Mouse (Mus musculus): ENCODE measurements around the gene Prrx1. TPM values are rescaled to one million over a fixed set of nuclear protein-coding genes. Genes with fewer than 3 reads are reported as not detected.

The Prrx1 gene
- polyA plus RNA-seq, 1 experiment from 2014 or later = 29.0 TPM

DNA sequence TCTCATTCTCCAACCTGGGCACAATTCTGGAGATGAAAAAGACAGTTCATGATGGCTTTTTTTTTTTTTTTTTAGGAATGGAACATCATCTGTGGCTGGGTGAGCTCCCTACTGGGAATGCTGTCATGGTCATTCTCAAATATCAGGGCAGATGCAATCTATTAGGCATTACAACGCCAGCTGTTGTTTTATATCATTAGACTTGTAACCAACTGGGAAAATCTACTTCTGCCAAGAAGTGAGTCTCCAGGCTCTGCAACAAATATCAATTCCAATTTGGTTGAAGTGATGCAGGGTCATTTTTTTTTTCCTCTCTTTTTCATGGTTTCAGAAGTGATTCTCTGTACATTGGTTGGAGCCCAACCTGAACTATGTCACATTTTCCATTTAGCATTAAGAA is 91.7 kb downstream of the Prrx1 start:
- H3K9ac ChIP-seq (ENCODE audit: low read length) = no peak overlapping the region
- H3K4me3 ChIP-seq (ENCODE audit: low read depth, low read length) = no peak overlapping the region
- no peak for DNase-seq (ENCODE audit: low spot score)
- no peaks in the 10 kb centered on the region for H3K4me1 ChIP-seq (replicated peaks; ENCODE audit: control insufficient read depth, insufficient read depth, low read length)
- H3K9me3 ChIP-seq (ENCODE audit: control insufficient read depth, low read length) = no peaks in the 10 kb centered on the region
- no peak overlapping the region for H3K27ac ChIP-seq (ENCODE audit: low read depth, low read length)
- H3K27me3 ChIP-seq (ENCODE audit: control insufficient read depth, insufficient read depth, low read length) = no peaks in the 10 kb centered on the region
- 75% methylated on average over 1 of the region's 1 CpGs for WGBS
- no peak overlapping the region for H3K4me2 ChIP-seq (ENCODE audit: low read depth, low read length, severe bottlenecking)
- no peak for ATAC-seq (replicated peaks; ENCODE audit: low FRiP score)
- no peaks in the 10 kb centered on the region for H3K36me3 ChIP-seq (ENCODE audit: control insufficient read depth, insufficient read depth, low read length)

- Histone ChIP-seq H3K9ac (ENCODE audit: low read length) (no peak overlapping the region), H3K27ac (ENCODE audit: low read depth, low read length) (no peak overlapping the region), H3K4me1 (replicated peaks; ENCODE audit: control insufficient read depth, insufficient read depth, low read length) (no peaks in the 10 kb centered on the region), H3K9me3 (ENCODE audit: control insufficient read depth, low read length) (no peaks in the 10 kb centered on the region), H3K36me3 (ENCODE audit: control insufficient read depth, insufficient read depth, low read length) (no peaks in the 10 kb centered on the region), H3K4me2 (ENCODE audit: low read depth, low read length, severe bottlenecking) (no peak overlapping the region), H3K27me3 (ENCODE audit: control insufficient read depth, insufficient read depth, low read length) (no peaks in the 10 kb centered on the region), H3K4me3 (ENCODE audit: low read depth, low read length) (no peak overlapping the region)
- DNase-seq (ENCODE audit: low spot score) (no peak), ATAC-seq (replicated peaks; ENCODE audit: low FRiP score) (no peak)
- WGBS = 83% methylated on average over 14 of the region's 14 CpGs
Measured at GRCm38 (mm10) chr1:163208919-163209867, 104.3 kb downstream of the Prrx1 start.

DNA sequence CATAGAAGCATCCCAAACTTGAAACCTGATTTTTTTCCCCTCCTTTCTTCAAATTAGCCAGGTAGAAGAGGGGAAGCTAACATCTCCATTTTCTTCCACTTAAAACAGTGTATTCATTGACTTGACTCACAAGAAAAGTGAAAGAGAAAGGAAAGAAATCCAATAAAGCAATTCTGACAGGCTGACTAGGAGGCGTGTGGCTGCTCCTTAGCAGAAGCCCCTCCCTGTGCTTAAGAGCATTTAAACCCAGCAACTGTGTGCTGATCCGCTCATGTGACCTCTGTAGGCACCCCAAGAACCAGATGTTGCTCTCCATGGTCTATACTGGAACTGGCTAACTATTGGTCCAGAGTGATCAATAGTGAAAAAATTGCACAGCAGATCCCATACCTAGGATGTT is 114.7 kb downstream of the Prrx1 start:
- H3K4me2 ChIP-seq (ENCODE audit: low read depth, low read length, severe bottlenecking) = no peak overlapping the region
- no peaks in the 10 kb centered on the region for H3K9me3 ChIP-seq (ENCODE audit: control insufficient read depth, low read length)
- ATAC-seq (replicated peaks; ENCODE audit: low FRiP score) = no peak
- no peak for DNase-seq (ENCODE audit: low spot score)
- no peak overlapping the region for H3K27ac ChIP-seq (ENCODE audit: low read depth, low read length)
- H3K36me3 ChIP-seq (ENCODE audit: control insufficient read depth, insufficient read depth, low read length) = no peaks in the 10 kb centered on the region
- WGBS = 56% methylated on average over 2 of the region's 2 CpGs
- H3K9ac ChIP-seq (ENCODE audit: low read length) = no peak overlapping the region
- no peaks in the 10 kb centered on the region for H3K27me3 ChIP-seq (ENCODE audit: control insufficient read depth, insufficient read depth, low read length)
- no peak overlapping the region for H3K4me3 ChIP-seq (ENCODE audit: low read depth, low read length)
- H3K4me1 ChIP-seq (replicated peaks; ENCODE audit: control insufficient read depth, insufficient read depth, low read length) = no peaks in the 10 kb centered on the region

- DNase-seq (ENCODE audit: low spot score) = no peak
- no peak for ATAC-seq (replicated peaks; ENCODE audit: low FRiP score)
- Histone ChIP-seq H3K27ac (ENCODE audit: low read depth, low read length) (no peak overlapping the region), H3K9ac (ENCODE audit: low read length) (no peak overlapping the region), H3K36me3 (ENCODE audit: control insufficient read depth, insufficient read depth, low read length) (no peaks in the 10 kb centered on the region), H3K9me3 (ENCODE audit: control insufficient read depth, low read length) (no peaks in the 10 kb centered on the region), H3K4me1 (replicated peaks; ENCODE audit: control insufficient read depth, insufficient read depth, low read length) (no peaks in the 10 kb centered on the region), H3K4me3 (ENCODE audit: low read depth, low read length) (no peak overlapping the region), H3K4me2 (ENCODE audit: low read depth, low read length, severe bottlenecking) (no peak overlapping the region), H3K27me3 (ENCODE audit: control insufficient read depth, insufficient read depth, low read length) (no peaks in the 10 kb centered on the region)
- WGBS = 88% methylated on average over 4 of the region's 4 CpGs
Measured at GRCm38 (mm10) chr1:163198059-163198458, 115.5 kb downstream of the Prrx1 start.

Other genes starting within 250 kb of the Prrx1 start
- not detected in 2 replicates for gene Mroh9, start 228.0 kb downstream of the Prrx1 start, polyA plus RNA-seq (2014; fragmentation: Nextera tagmentation; extraction: Ambion mirVana)
- 30.9 and 31.5 TPM in 2 replicates for gene Gorab, start 90.0 kb upstream of the Prrx1 start, polyA plus RNA-seq (2014; fragmentation: Nextera tagmentation; extraction: Ambion mirVana)

Measured in forebrain, embryonic 11.5 days (tissue).